Mouse (Mus musculus): Measurements from ENCODE around the gene St8sia1. TPM values are rescaled to one million over a fixed set of nuclear protein-coding genes. Genes with fewer than 3 reads are reported as not detected.

Gene St8sia1
- polyA plus RNA-seq, 1 experiment from 2014 or later: 4.7 TPM

DNA sequence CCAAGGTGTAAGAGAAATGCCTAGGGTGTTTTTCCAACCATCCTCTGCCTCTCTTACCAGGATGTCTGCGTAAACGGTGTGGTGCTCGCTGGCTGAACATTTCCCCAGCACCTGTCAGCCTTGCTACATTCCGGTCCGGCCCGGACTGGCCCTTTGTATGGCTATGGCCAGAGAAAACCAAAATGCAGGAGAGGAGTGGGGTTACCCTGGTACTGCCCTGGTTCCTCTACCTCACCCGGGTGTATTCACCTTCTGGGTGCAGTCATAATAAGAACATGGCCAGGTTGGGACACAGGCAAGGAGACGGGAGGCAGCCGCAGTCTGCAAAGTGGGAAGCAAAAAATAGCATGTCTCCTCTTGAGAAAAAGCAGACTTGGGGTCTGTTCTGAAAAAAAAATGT lies 169.2 kb downstream of the St8sia1 start:
- no peak for ATAC-seq
- WGBS: 92% methylated on average over 9 of the region's 9 CpGs

GRCm38 (mm10) chr6:142793468-142793867 lies 170.8 kb downstream of the St8sia1 start:
- H3K4me2 ChIP-seq (ENCODE audit: low read length): no peak overlapping the region

More for the DNA sequence above, 169.2 kb downstream of the St8sia1 start:
- Histone ChIP-seq H3K9me3 (replicated peaks; ENCODE audit: control insufficient read depth, low read length) (no peaks in the 10 kb centered on the region), H3K36me3 (ENCODE audit: control insufficient read depth, insufficient read depth, low read length) (no peaks in the 10 kb centered on the region), H3K27ac (ENCODE audit: low read depth, low read length) (no peak overlapping the region), H3K4me2 (ENCODE audit: low read length) (no peak overlapping the region), H3K27me3 (replicated peaks; ENCODE audit: control insufficient read depth, insufficient read depth, low read length) (no peaks in the 10 kb centered on the region), H3K4me1 (ENCODE audit: control insufficient read depth, insufficient read depth, low read length) (0 out of 2 replicates have a peak, but pooled peaks cover 4% of the 10 kb centered on the region), H3K9ac (ENCODE audit: low read length) (no peak overlapping the region), H3K4me3 (ENCODE audit: low read depth, low read length) (no peak overlapping the region)
- DNase-seq (ENCODE audit: low spot score): no peak

GRCm38 (mm10) chr6:142792241-142792968 lies 171.8 kb downstream of the St8sia1 start:
- DNase-seq (ENCODE audit: low spot score) (peak; percentile 8), ATAC-seq (no peak)
- Histone ChIP-seq H3K4me2 (ENCODE audit: low read length) (no peak overlapping the region), H3K27ac (ENCODE audit: low read depth, low read length) (no peak overlapping the region), H3K27me3 (replicated peaks; ENCODE audit: control insufficient read depth, insufficient read depth, low read length) (no peaks in the 10 kb centered on the region), H3K9me3 (replicated peaks; ENCODE audit: control insufficient read depth, low read length) (no peaks in the 10 kb centered on the region), H3K36me3 (ENCODE audit: control insufficient read depth, insufficient read depth, low read length) (no peaks in the 10 kb centered on the region), H3K9ac (ENCODE audit: low read length) (no peak overlapping the region), H3K4me1 (ENCODE audit: control insufficient read depth, insufficient read depth, low read length) (peaks cover 10% of the 10 kb centered on the region; the same call in 1 of the 2 replicates), H3K4me3 (ENCODE audit: low read depth, low read length) (no peak overlapping the region)
- WGBS: 47% methylated on average over 13 of the region's 13 CpGs

More at GRCm38 (mm10) chr6:142793468-142793867, 170.8 kb downstream of the St8sia1 start:
- Histone ChIP-seq H3K9me3 (replicated peaks; ENCODE audit: control insufficient read depth, low read length) (no peaks in the 10 kb centered on the region), H3K27ac (ENCODE audit: low read depth, low read length) (no peak overlapping the region), H3K4me1 (ENCODE audit: control insufficient read depth, insufficient read depth, low read length) (peaks cover 7% of the 10 kb centered on the region; the same call in 1 of the 2 replicates), H3K4me3 (ENCODE audit: low read depth, low read length) (no peak overlapping the region), H3K9ac (ENCODE audit: low read length) (no peak overlapping the region), H3K36me3 (ENCODE audit: control insufficient read depth, insufficient read depth, low read length) (no peaks in the 10 kb centered on the region), H3K27me3 (replicated peaks; ENCODE audit: control insufficient read depth, insufficient read depth, low read length) (no peaks in the 10 kb centered on the region)
- WGBS: 43% methylated on average over 7 of the region's 7 CpGs
- DNase-seq (ENCODE audit: low spot score): peak; percentile 51
- ATAC-seq: peak; percentile 51; the same call in 1 of the 2 replicates

DNA sequence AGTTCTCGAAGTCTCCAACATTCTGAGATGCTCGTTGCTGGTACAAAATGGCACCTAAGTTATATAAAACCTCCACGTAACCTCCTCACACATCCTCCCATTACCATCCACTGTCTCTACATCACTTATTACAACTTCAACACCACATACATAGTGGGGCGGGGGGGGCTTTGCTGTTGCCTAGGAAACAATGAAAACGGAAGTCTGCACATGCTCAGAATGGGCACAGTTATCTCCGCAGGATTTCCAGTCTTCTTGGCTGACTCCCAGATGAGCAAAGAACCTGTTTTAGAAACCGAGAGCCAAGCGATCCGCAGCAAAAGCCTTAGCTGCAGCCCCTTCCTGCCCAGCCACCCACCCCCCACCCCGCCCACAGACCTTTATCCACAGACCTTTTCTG lies 174.5 kb downstream of the St8sia1 start:
- Histone ChIP-seq H3K36me3 (ENCODE audit: control insufficient read depth, insufficient read depth, low read length) (no peaks in the 10 kb centered on the region), H3K27ac (ENCODE audit: low read depth, low read length) (no peak overlapping the region), H3K4me3 (ENCODE audit: low read depth, low read length) (no peak overlapping the region), H3K4me1 (ENCODE audit: control insufficient read depth, insufficient read depth, low read length) (peaks cover 10% of the 10 kb centered on the region; the same call in 1 of the 2 replicates), H3K27me3 (replicated peaks; ENCODE audit: control insufficient read depth, insufficient read depth, low read length) (no peaks in the 10 kb centered on the region), H3K9ac (ENCODE audit: low read length) (no peak overlapping the region), H3K9me3 (replicated peaks; ENCODE audit: control insufficient read depth, low read length) (no peaks in the 10 kb centered on the region), H3K4me2 (ENCODE audit: low read length) (no peak overlapping the region)
- WGBS: 83% methylated on average over 10 of the region's 10 CpGs
- peak; percentile 18 for DNase-seq (ENCODE audit: low spot score)
- no peak for ATAC-seq

DNA sequence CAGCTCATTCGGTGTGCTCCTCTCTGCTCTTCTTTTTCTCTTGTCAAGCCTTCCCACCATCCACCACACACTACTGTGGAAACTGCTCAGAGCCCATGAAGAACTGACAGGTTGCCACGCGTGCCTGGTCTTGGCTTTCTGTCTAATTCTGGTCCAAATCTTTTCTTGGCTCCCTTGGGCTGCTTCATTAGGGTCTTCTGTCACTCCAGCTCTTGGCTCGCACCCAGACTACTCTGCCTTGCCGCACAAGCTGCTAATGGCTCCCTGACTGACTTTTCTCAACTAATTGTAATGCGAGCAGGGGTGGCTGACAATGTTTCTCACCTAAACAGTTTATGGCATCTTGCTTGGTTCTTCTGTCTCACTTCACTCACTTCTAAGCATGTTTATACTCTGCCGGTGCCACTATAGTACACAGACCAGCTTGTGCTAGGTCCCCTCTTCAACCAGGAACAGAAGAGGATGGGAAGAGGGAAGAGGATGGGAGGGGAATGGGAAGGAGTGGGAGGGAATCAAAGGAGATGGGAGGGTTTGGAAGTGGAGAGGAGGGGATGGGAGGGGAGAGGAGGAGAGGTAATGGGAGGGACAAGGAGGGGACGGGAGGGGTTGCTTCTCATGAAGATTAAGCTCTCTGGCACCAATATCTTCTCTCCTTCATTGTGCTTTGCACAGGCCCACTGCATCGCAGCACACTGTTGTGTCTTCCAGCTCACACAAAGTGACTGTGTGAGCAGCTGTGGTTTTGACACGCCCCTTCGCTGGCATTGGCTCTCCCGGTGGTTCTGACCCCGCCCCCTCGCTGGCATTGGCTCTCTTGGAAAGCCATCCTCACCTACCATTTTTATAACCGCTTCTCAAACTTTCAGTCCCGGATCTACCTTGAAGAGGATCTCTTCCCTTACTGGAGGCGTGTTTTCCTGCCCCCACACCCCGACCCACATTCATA lies 175.9 kb downstream of the St8sia1 start:
- ATAC-seq (peak; percentile 81), DNase-seq (ENCODE audit: low spot score) (peak; percentile 88)
- no peaks in the 10 kb centered on the region for H3K9me3 ChIP-seq (replicated peaks; ENCODE audit: control insufficient read depth, low read length)
- H3K9ac ChIP-seq (ENCODE audit: low read length): no peak overlapping the region
- H3K27me3 ChIP-seq (replicated peaks; ENCODE audit: control insufficient read depth, insufficient read depth, low read length): no peaks in the 10 kb centered on the region
- 43% methylated on average over 17 of the region's 18 CpGs for WGBS
- H3K4me2 ChIP-seq (ENCODE audit: low read length): no peak overlapping the region
- peaks cover 10% of the 10 kb centered on the region; the same call in 1 of the 2 replicates for H3K4me1 ChIP-seq (ENCODE audit: control insufficient read depth, insufficient read depth, low read length)
- peak overlapping the region; percentile 50; the same call in 1 of the 2 replicates for H3K27ac ChIP-seq (ENCODE audit: low read depth, low read length)
- no peak overlapping the region for H3K4me3 ChIP-seq (ENCODE audit: low read depth, low read length)
- no peaks in the 10 kb centered on the region for H3K36me3 ChIP-seq (ENCODE audit: control insufficient read depth, insufficient read depth, low read length)

GRCm38 (mm10) chr6:142786106-142786505 lies 178.1 kb downstream of the St8sia1 start:
- no peak overlapping the region for H3K27ac ChIP-seq (ENCODE audit: low read depth, low read length)
- DNase-seq (ENCODE audit: low spot score) (peak; percentile 15), ATAC-seq (no peak)
- no peak overlapping the region for H3K4me3 ChIP-seq (ENCODE audit: low read depth, low read length)
- 86% methylated on average over 21 of the region's 21 CpGs for WGBS
- no peak overlapping the region for H3K9ac ChIP-seq (ENCODE audit: low read length)
- no peaks in the 10 kb centered on the region for H3K9me3 ChIP-seq (replicated peaks; ENCODE audit: control insufficient read depth, low read length)
- H3K27me3 ChIP-seq (replicated peaks; ENCODE audit: control insufficient read depth, insufficient read depth, low read length): no peaks in the 10 kb centered on the region
- H3K4me2 ChIP-seq (ENCODE audit: low read length): no peak overlapping the region
- no peaks in the 10 kb centered on the region for H3K36me3 ChIP-seq (ENCODE audit: control insufficient read depth, insufficient read depth, low read length)
- H3K4me1 ChIP-seq (ENCODE audit: control insufficient read depth, insufficient read depth, low read length): peaks cover 11% of the 10 kb centered on the region; the same call in 1 of the 2 replicates

GRCm38 (mm10) chr6:142785343-142785742 lies 178.9 kb downstream of the St8sia1 start:
- WGBS: 28% methylated on average over 4 of the region's 4 CpGs
- peak; percentile 38 for DNase-seq (ENCODE audit: low spot score)

GRCm38 (mm10) chr6:142781286-142781685 lies 183.0 kb downstream of the St8sia1 start:
- H3K4me2 ChIP-seq (ENCODE audit: low read length): no peak overlapping the region
- H3K4me1 ChIP-seq (ENCODE audit: control insufficient read depth, insufficient read depth, low read length): peaks cover 12% of the 10 kb centered on the region; the same call in 1 of the 2 replicates
- no peak overlapping the region for H3K27ac ChIP-seq (ENCODE audit: low read depth, low read length)
- 2% methylated on average over 7 of the region's 7 CpGs for WGBS
- no peak overlapping the region for H3K9ac ChIP-seq (ENCODE audit: low read length)
- no peak overlapping the region for H3K4me3 ChIP-seq (ENCODE audit: low read depth, low read length)
- no peaks in the 10 kb centered on the region for H3K9me3 ChIP-seq (replicated peaks; ENCODE audit: control insufficient read depth, low read length)
- DNase-seq (ENCODE audit: low spot score) (peak; percentile 83), ATAC-seq (peak; percentile 59)
- H3K27me3 ChIP-seq (replicated peaks; ENCODE audit: control insufficient read depth, insufficient read depth, low read length): no peaks in the 10 kb centered on the region
- H3K36me3 ChIP-seq (ENCODE audit: control insufficient read depth, insufficient read depth, low read length): peaks cover 6% of the 10 kb centered on the region; the same call in 1 of the 2 replicates

More at GRCm38 (mm10) chr6:142785343-142785742, 178.9 kb downstream of the St8sia1 start:
- Histone ChIP-seq H3K4me3 (ENCODE audit: low read depth, low read length) (no peak overlapping the region), H3K4me1 (ENCODE audit: control insufficient read depth, insufficient read depth, low read length) (peaks cover 13% of the 10 kb centered on the region), H3K27ac (ENCODE audit: low read depth, low read length) (no peak overlapping the region), H3K27me3 (replicated peaks; ENCODE audit: control insufficient read depth, insufficient read depth, low read length) (no peaks in the 10 kb centered on the region), H3K9ac (ENCODE audit: low read length) (no peak overlapping the region), H3K36me3 (ENCODE audit: control insufficient read depth, insufficient read depth, low read length) (no peaks in the 10 kb centered on the region), H3K4me2 (ENCODE audit: low read length) (no peak overlapping the region), H3K9me3 (replicated peaks; ENCODE audit: control insufficient read depth, low read length) (no peaks in the 10 kb centered on the region)
- no peak for ATAC-seq
